Mouse (Mus musculus) megakaryocyte, embryonic 14.5 days (primary cell): ENCODE results near the gene Ibtk.

Experiments
- FLI1 ChIP-seq: IDR thresholded peaks from 2 replicates; pipeline ENCODE4 v1.6.1; 2012; ENCODE audit warnings: low read length, inconsistent platforms, mixed read lengths
- GATA1 ChIP-seq: IDR thresholded peaks from 3 replicates; pipeline ENCODE4 v1.6.1; 2012; ENCODE audit warnings: mixed read lengths, low read length, inconsistent platforms, borderline replicate concordance

GRCm38 (mm10) chr9:85638276-85638675, 110.9 kb downstream of the Ibtk start:
- TF ChIP-seq GATA1 (no peak), FLI1 (no peak)
